Mouse (Mus musculus) thymus, postnatal 25 days (tissue): Measurements from ENCODE around the gene Xlr3c.
A peak's percentile ranks its signal among the peaks of the same experiment; 100 is the strongest.
"Not testable (repeated sequence)": the region's sequence is repeated elsewhere in the genome, so short reads cannot be mapped to it uniquely, and the experiment has no call there.

Experiments
- DNase-seq: peaks from one replicate; pipeline ENCODE4 v3.0.0; 2022

Xlr3c gene

GRCm38 (mm10) chrX:73265270-73265669, at the start of gene Xlr3c:
Gene Xlr3c (minus strand): TSS chrX:73265390.
- not testable (repeated sequence) for DNase-seq

GRCm38 (mm10) chrX:73312522-73312921, 47.3 kb upstream of the Xlr3c start:
- peak; percentile 29 for DNase-seq

- DNase-seq = not testable (repeated sequence)
Measured at GRCm38 (mm10) chrX:73295745-73296144, 30.6 kb upstream of the Xlr3c start.

GRCm38 (mm10) chrX:73292876-73293275, 27.7 kb upstream of the Xlr3c start, which contains the start of the genes Xlr5a and Xlr5c:
Gene Xlr5a (minus strand): TSS chrX:73292976.
Gene Xlr5c (minus strand): TSS chrX:73292976.
- not testable (repeated sequence) for DNase-seq

GRCm38 (mm10) chrX:73262428-73262827, 2.8 kb downstream of the Xlr3c start:
- not testable (repeated sequence) for DNase-seq

- DNase-seq = peak; percentile 12
Measured at GRCm38 (mm10) chrX:73242821-73243325, 22.3 kb downstream of the Xlr3c start, which contains the start of gene Xlr4c. Gene Xlr4c (minus strand): TSS chrX:73243130.

GRCm38 (mm10) chrX:73229288-73229687, 35.9 kb downstream of the Xlr3c start:
- no peak for DNase-seq

- peak; percentile 76 for DNase-seq
Measured at GRCm38 (mm10) chrX:73228606-73229214, 36.5 kb downstream of the Xlr3c start.

GRCm38 (mm10) chrX:73227914-73228605, 37.1 kb downstream of the Xlr3c start, which contains the start of gene F8a:
Gene F8a (plus strand): TSS chrX:73228291.
- peak; percentile 81 for DNase-seq

GRCm38 (mm10) chrX:73225365-73225764, 39.8 kb downstream of the Xlr3c start:
- DNase-seq = no peak

- peak; percentile 44 for DNase-seq
Measured at GRCm38 (mm10) chrX:73213819-73214564, 51.2 kb downstream of the Xlr3c start, which contains the start of gene Xlr4b. Gene Xlr4b (plus strand): TSS chrX:73214333.
